Mouse (Mus musculus) left cerebral cortex, postnatal 25 days (tissue): ENCODE results near the gene Ccdc146. TPM values are rescaled to one million over a fixed set of nuclear protein-coding genes. Genes with fewer than 3 reads are reported as not detected.

Experiments used
- DNase-seq, 2 experiments: peaks; one replicate each; pipeline ENCODE4 v3.0.0; 2022; ENCODE audit warnings: low spot score in 2 of 2, mixed read lengths in 1 of 2
- intact Hi-C: fragments of 180-260 bp; cut with DNase I; formaldehyde crosslinking; loops from one replicate; pipeline ENCODE4 v1.15.1; 2025
- total RNA-seq, 2 experiments: library from RNA; stranded (reverse); gene quantifications; 2 replicates each; pipeline ENCODE4 v1.2.3; 2021

Ccdc146 gene
- total RNA-seq, 2 experiments from 2014 or later = 0.18 to 0.23 TPM

- no peak for DNase-seq
Observed at GRCm38 (mm10) chr5:21244575-21244974, 179.9 kb downstream of the Ccdc146 start.

More at GRCm38 (mm10) chr5:21244575-21244974, 179.9 kb downstream of the Ccdc146 start:
- intact Hi-C loops = no loop called here

Other genes with a start within 250 kb of the Ccdc146 start
- gene Gsap, start 238.4 kb downstream of the Ccdc146 start, total RNA-seq = 1 to 10 TPM; 3.6 to 4.4 TPM
- gene Fgl2, start 52.0 kb downstream of the Ccdc146 start, total RNA-seq = 1 to 10 TPM; 1.6 to 1.7 TPM
- gene Fam185a, start 281 bp upstream of the Ccdc146 start, total RNA-seq = 10 to 100 TPM; 11.8 to 13.3 TPM
- under 1 TPM; 0.25 to 0.34 TPM for gene Lrrc17, start 118.9 kb upstream of the Ccdc146 start, total RNA-seq
- under 1 TPM; 0.16 to 0.30 TPM for gene Fbxl13, start 221.0 kb upstream of the Ccdc146 start, total RNA-seq
- gene Armc10, start 221.1 kb upstream of the Ccdc146 start, total RNA-seq = 10 to 100 TPM; 19.4 to 20.6 TPM